Mouse (Mus musculus) brain, embryonic 14.5 days (tissue): ENCODE measurements at regions not wholly inside any gene's neighbourhood (a gene's known extent, or its start where the extent isn't known, plus 50 kb on each side); places are given as distances from the start of the nearest gene placed in this dataset.

Experiments used
- CTCF ChIP-seq: fragments of 200-500 bp; IDR thresholded peaks from 2 replicates; pipeline ENCODE4 v1.5.1; 2012; ENCODE audit warnings: inconsistent platforms, mild to moderate bottlenecking, moderate library complexity, borderline replicate concordance; ENCODE audit not compliant: insufficient read depth, insufficient read length; ENCODE audit errors: extremely low read depth
- POLR2A ChIP-seq: fragments of 200-500 bp; IDR thresholded peaks from 2 replicates; pipeline ENCODE4 v1.6.1; 2012; ENCODE audit warnings: mild to moderate bottlenecking, inconsistent platforms, borderline replicate concordance; ENCODE audit not compliant: poor library complexity, insufficient read depth, insufficient read length, severe bottlenecking; ENCODE audit errors: extremely low read depth

DNA sequence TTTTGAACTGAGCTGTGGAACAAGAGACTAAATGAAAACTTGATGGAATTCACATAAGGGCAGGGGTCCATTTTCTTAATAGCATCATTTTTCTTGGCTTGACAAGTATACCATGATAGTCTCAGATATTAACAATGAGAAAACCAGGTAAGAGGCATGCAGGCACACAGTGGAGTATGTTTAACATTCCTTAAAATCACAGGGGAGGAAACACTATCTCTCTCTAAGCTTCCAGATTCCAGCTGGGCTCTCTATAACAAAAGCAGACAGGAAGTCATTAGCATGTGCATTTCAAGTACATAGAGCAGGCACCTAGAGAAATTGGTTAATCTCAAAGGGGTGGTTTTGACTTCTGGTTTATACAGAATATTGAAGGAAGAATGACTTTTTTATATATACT is 156.9 kb downstream of the Impad1 start:
- TF ChIP-seq POLR2A (no peak), CTCF (no peak)
